Mouse (Mus musculus): ENCODE measurements around the gene Trf. TPM values are rescaled to one million over a fixed set of nuclear protein-coding genes. Genes with fewer than 3 reads are reported as not detected.
A peak's percentile ranks its signal among the peaks of the same experiment; 100 is the strongest.
"Not testable (repeated sequence)": the region's sequence is repeated elsewhere in the genome, so short reads cannot be mapped to it uniquely, and the experiment has no call there.

Gene Trf
- polyA plus RNA-seq, 1 experiment from 2014 or later: 22,262 TPM

- 1% methylated on average over 20 of the region's 20 CpGs for WGBS (ENCODE audit: insufficient replicate concordance)
- Histone ChIP-seq H3K9me3 (replicated peaks; ENCODE audit: control insufficient read depth, low read length) (no peaks in the 10 kb centered on the region), H3K27me3 (ENCODE audit: control insufficient read depth, insufficient read depth, low read depth, low read length) (no peaks in the 10 kb centered on the region), H3K36me3 (ENCODE audit: control insufficient read depth, insufficient read depth) (no peaks in the 10 kb centered on the region), H3K4me3 (ENCODE audit: low read depth, low read length) (peak overlapping the region; percentile 51), H3K4me2 (ENCODE audit: low read depth, low read length) (peak overlapping the region; percentile 63), H3K4me1 (ENCODE audit: control insufficient read depth, low read depth, low read length) (peaks cover 13% of the 10 kb centered on the region; the same call in 1 of the 2 replicates), H3K9ac (ENCODE audit: low read depth, low read length) (peak overlapping the region; percentile 43; the same call in 1 of the 2 replicates), H3K27ac (ENCODE audit: low read length) (no peak overlapping the region)
- ATAC-seq (ENCODE audit: low read depth): peak; percentile 83
Observed at GRCm38 (mm10) chr9:103180807-103181565, 49.3 kb downstream of the Trf start.

DNA sequence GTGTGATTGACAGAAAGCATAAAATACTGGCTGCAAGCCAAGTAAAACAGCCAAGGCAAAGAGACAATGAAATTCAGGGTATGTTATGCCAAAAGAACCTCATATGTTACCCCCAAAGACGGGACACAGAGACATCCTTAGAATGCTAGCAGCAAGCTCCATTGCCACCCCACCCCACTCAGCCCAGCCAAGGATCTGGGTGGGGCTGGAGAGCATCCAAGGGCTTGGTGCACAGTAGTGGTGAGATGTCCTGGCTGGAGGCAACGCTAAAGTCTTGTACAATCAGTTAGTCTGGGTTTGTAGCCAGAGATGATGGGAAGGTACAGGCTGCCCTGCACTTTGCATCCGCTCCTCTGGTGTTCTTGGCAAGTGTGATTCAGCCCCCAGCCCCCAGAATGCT is 49.9 kb downstream of the Trf start:
- peak; percentile 30; the same call in 1 of the 2 replicates for ATAC-seq (ENCODE audit: low read depth)
- H3K27ac ChIP-seq (ENCODE audit: low read length): no peak overlapping the region
- H3K9ac ChIP-seq (ENCODE audit: low read depth, low read length): no peak overlapping the region
- peak overlapping the region; percentile 63 for H3K4me2 ChIP-seq (ENCODE audit: low read depth, low read length)
- H3K4me1 ChIP-seq (ENCODE audit: control insufficient read depth, low read depth, low read length): peaks cover 13% of the 10 kb centered on the region; the same call in 1 of the 2 replicates
- no peaks in the 10 kb centered on the region for H3K36me3 ChIP-seq (ENCODE audit: control insufficient read depth, insufficient read depth)
- H3K9me3 ChIP-seq (replicated peaks; ENCODE audit: control insufficient read depth, low read length): no peaks in the 10 kb centered on the region
- WGBS (ENCODE audit: insufficient replicate concordance): 52% methylated on average over 3 of the region's 3 CpGs
- no peak overlapping the region for H3K4me3 ChIP-seq (ENCODE audit: low read depth, low read length)
- H3K27me3 ChIP-seq (ENCODE audit: control insufficient read depth, insufficient read depth, low read depth, low read length): no peaks in the 10 kb centered on the region

DNA sequence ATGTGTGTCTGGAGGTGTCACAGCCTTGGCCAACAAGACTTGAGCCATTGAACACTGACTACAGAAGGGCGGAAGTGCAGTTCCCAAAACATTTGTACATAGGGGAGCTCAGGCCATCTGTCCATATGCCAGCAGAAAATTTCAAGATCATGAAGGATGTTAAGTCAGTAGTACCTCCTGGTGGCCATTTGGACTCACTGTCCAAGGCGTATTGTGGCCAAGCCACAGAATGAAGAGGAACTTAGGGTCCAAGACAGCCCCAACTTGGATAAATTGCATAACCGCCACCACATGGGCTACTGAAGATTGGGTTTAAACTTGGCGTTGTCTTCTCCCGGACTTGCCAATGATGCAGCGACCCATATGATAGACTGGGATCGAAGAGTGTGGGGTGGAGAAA is 54.6 kb downstream of the Trf start:
- no peak overlapping the region for H3K27ac ChIP-seq (ENCODE audit: low read length)
- H3K4me2 ChIP-seq (ENCODE audit: low read depth, low read length): no peak overlapping the region
- 73% methylated on average over 7 of the region's 7 CpGs for WGBS (ENCODE audit: insufficient replicate concordance)
- H3K9me3 ChIP-seq (replicated peaks; ENCODE audit: control insufficient read depth, low read length): no peaks in the 10 kb centered on the region
- H3K36me3 ChIP-seq (ENCODE audit: control insufficient read depth, insufficient read depth): no peaks in the 10 kb centered on the region
- no peak overlapping the region for H3K9ac ChIP-seq (ENCODE audit: low read depth, low read length)
- ATAC-seq (ENCODE audit: low read depth): no peak
- H3K27me3 ChIP-seq (ENCODE audit: control insufficient read depth, insufficient read depth, low read depth, low read length): no peaks in the 10 kb centered on the region
- H3K4me1 ChIP-seq (ENCODE audit: control insufficient read depth, low read depth, low read length): peaks cover 8% of the 10 kb centered on the region; the same call in 1 of the 2 replicates
- H3K4me3 ChIP-seq (ENCODE audit: low read depth, low read length): no peak overlapping the region

- Histone ChIP-seq H3K4me2 (ENCODE audit: low read depth, low read length) (no peak overlapping the region), H3K36me3 (ENCODE audit: control insufficient read depth, insufficient read depth) (no peaks in the 10 kb centered on the region), H3K27ac (ENCODE audit: low read length) (no peak overlapping the region), H3K27me3 (ENCODE audit: control insufficient read depth, insufficient read depth, low read depth, low read length) (no peaks in the 10 kb centered on the region), H3K9me3 (replicated peaks; ENCODE audit: control insufficient read depth, low read length) (no peaks in the 10 kb centered on the region), H3K9ac (ENCODE audit: low read depth, low read length) (no peak overlapping the region), H3K4me3 (ENCODE audit: low read depth, low read length) (no peak overlapping the region), H3K4me1 (ENCODE audit: control insufficient read depth, low read depth, low read length) (peaks cover under 1% of the 10 kb centered on the region; the same call in 1 of the 2 replicates)
- 41% methylated on average over 6 of the region's 6 CpGs for WGBS (ENCODE audit: insufficient replicate concordance)
- ATAC-seq (ENCODE audit: low read depth): no peak
Observed at GRCm38 (mm10) chr9:103174771-103175519, 55.3 kb downstream of the Trf start.

- Histone ChIP-seq H3K27me3 (ENCODE audit: control insufficient read depth, insufficient read depth, low read depth, low read length) (no peaks in the 10 kb centered on the region), H3K4me2 (ENCODE audit: low read depth, low read length) (no peak overlapping the region), H3K36me3 (ENCODE audit: control insufficient read depth, insufficient read depth) (no peaks in the 10 kb centered on the region), H3K27ac (ENCODE audit: low read length) (no peak overlapping the region), H3K9me3 (replicated peaks; ENCODE audit: control insufficient read depth, low read length) (no peaks in the 10 kb centered on the region), H3K4me1 (ENCODE audit: control insufficient read depth, low read depth, low read length) (no peaks in the 10 kb centered on the region), H3K4me3 (ENCODE audit: low read depth, low read length) (no peak overlapping the region), H3K9ac (ENCODE audit: low read depth, low read length) (no peak overlapping the region)
- no peak for ATAC-seq (ENCODE audit: low read depth)
- WGBS (ENCODE audit: insufficient replicate concordance): 55% methylated on average over 7 of the region's 7 CpGs
Observed at GRCm38 (mm10) chr9:103168771-103169170, 61.5 kb downstream of the Trf start.

- WGBS (ENCODE audit: insufficient replicate concordance): 68% methylated on average over 6 of the region's 6 CpGs
- ATAC-seq (ENCODE audit: low read depth): no peak
- H3K4me1 ChIP-seq (ENCODE audit: control insufficient read depth, low read depth, low read length): no peaks in the 10 kb centered on the region
- H3K27me3 ChIP-seq (ENCODE audit: control insufficient read depth, insufficient read depth, low read depth, low read length): no peaks in the 10 kb centered on the region
- no peaks in the 10 kb centered on the region for H3K36me3 ChIP-seq (ENCODE audit: control insufficient read depth, insufficient read depth)
- no peak overlapping the region for H3K4me3 ChIP-seq (ENCODE audit: low read depth, low read length)
- no peak overlapping the region for H3K4me2 ChIP-seq (ENCODE audit: low read depth, low read length)
- H3K27ac ChIP-seq (ENCODE audit: low read length): no peak overlapping the region
- H3K9ac ChIP-seq (ENCODE audit: low read depth, low read length): no peak overlapping the region
- H3K9me3 ChIP-seq (replicated peaks; ENCODE audit: control insufficient read depth, low read length): no peaks in the 10 kb centered on the region
Observed at GRCm38 (mm10) chr9:103168046-103168445, 62.2 kb downstream of the Trf start.

- Histone ChIP-seq H3K9ac (ENCODE audit: low read depth, low read length) (no peak overlapping the region), H3K36me3 (ENCODE audit: control insufficient read depth, insufficient read depth) (no peaks in the 10 kb centered on the region), H3K4me3 (ENCODE audit: low read depth, low read length) (no peak overlapping the region), H3K4me2 (ENCODE audit: low read depth, low read length) (no peak overlapping the region), H3K9me3 (replicated peaks; ENCODE audit: control insufficient read depth, low read length) (no peaks in the 10 kb centered on the region), H3K27me3 (ENCODE audit: control insufficient read depth, insufficient read depth, low read depth, low read length) (no peaks in the 10 kb centered on the region), H3K4me1 (ENCODE audit: control insufficient read depth, low read depth, low read length) (no peaks in the 10 kb centered on the region), H3K27ac (ENCODE audit: low read length) (no peak overlapping the region)
- ATAC-seq (ENCODE audit: low read depth): no peak
- WGBS (ENCODE audit: insufficient replicate concordance): 65% methylated on average over 15 of the region's 15 CpGs
Observed at GRCm38 (mm10) chr9:103163806-103164205, 66.4 kb downstream of the Trf start.

DNA sequence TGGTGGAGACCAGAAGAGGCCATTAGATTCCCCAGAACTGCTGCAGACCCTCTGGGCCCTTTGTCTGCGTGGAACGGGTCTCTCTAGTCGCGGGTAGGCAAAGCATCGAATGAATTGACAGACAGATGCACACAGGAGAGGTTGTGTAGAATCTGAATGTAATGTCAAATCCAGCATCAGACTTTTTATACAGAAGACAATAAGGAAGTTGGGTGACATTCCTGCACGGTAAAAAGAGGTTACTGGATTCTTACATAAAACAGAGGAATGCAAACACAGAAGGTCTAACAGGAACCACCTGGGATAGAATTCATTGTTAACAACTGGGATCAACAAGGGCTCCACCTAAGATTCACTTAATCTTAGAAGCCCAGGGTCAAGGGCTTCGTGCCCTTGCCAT is 75.1 kb downstream of the Trf start:
- ATAC-seq (ENCODE audit: low read depth); H3K9ac ChIP-seq (ENCODE audit: low read depth, low read length): not testable (repeated sequence)
- 59% methylated on average over 7 of the region's 7 CpGs for WGBS (ENCODE audit: insufficient replicate concordance)

DNA sequence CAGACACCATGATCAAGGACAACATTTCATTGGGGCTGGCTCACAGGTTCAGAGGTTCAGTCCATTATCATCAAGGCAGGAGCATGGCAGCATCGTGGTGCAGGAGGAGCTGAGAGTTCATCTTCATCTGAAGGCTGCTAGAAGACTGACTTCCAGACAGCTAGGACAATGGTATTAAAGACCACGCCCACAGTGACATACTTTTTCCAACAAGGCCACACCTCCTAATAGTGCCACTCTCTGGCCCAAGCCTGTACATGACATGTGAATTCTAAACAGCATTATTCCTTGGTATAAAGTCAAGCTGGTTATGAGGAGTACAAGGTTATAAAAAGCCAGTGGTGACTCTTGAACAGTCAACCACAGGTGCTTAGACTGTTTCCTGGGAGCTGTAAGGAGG is 75.7 kb downstream of the Trf start:
- H3K27ac ChIP-seq (ENCODE audit: low read length): no peak overlapping the region
- ATAC-seq (ENCODE audit: low read depth): no peak
- H3K4me1 ChIP-seq (ENCODE audit: control insufficient read depth, low read depth, low read length): no peaks in the 10 kb centered on the region
- no peaks in the 10 kb centered on the region for H3K9me3 ChIP-seq (replicated peaks; ENCODE audit: control insufficient read depth, low read length)
- H3K4me2 ChIP-seq (ENCODE audit: low read depth, low read length): no peak overlapping the region
- WGBS (ENCODE audit: insufficient replicate concordance): 39% methylated on average over 2 of the region's 2 CpGs
- H3K27me3 ChIP-seq (ENCODE audit: control insufficient read depth, insufficient read depth, low read depth, low read length): no peaks in the 10 kb centered on the region
- no peak overlapping the region for H3K9ac ChIP-seq (ENCODE audit: low read depth, low read length)
- H3K4me3 ChIP-seq (ENCODE audit: low read depth, low read length): no peak overlapping the region
- H3K36me3 ChIP-seq (ENCODE audit: control insufficient read depth, insufficient read depth): no peaks in the 10 kb centered on the region

More for the DNA sequence above, 75.1 kb downstream of the Trf start:
- not testable (repeated sequence) for H3K36me3 ChIP-seq (ENCODE audit: control insufficient read depth, insufficient read depth); H3K4me3 ChIP-seq (ENCODE audit: low read depth, low read length); H3K27me3 ChIP-seq (ENCODE audit: control insufficient read depth, insufficient read depth, low read depth, low read length); H3K4me1 ChIP-seq (ENCODE audit: control insufficient read depth, low read depth, low read length); H3K9me3 ChIP-seq (replicated peaks; ENCODE audit: control insufficient read depth, low read length); H3K4me2 ChIP-seq (ENCODE audit: low read depth, low read length); H3K27ac ChIP-seq (ENCODE audit: low read length)
